Mouse (Mus musculus): ENCODE measurements around the gene Gga1.

GRCm38 (mm10) chr15:78927788-78928457 lies 50.9 kb downstream of the Gga1 start:
- no peak for TF ChIP-seq CTCF (IDR thresholded peaks at IDR 0.05; ENCODE audit: extremely low read depth, insufficient read length, insufficient replicate concordance, low read depth, low read length)
- no peak for TF ChIP-seq POLR2A (IDR thresholded peaks at IDR 0.05; ENCODE audit: low read depth, low read length)
